24 mouse cellular contexts compared by ENCODE assay signal in genomic region chr10:120269946-120270345, GRCm38 (mm10). TPM values are rescaled to one million over a fixed set of nuclear protein-coding genes. Genes with fewer than 3 reads are reported as not detected.
DNase-seq lines count a peak whose midpoint lies in the region; ATAC-seq and TF ChIP-seq lines count a peak whose summit lies in the region.
"Had no signal": no experiment of that assay in that cellular context is flagged by ENCODE, and none has a peak within 500 bp of the region (broad histone marks: within the 10 kb centered on the region; RNA-seq: fewer than 3 reads in every experiment).

No protein-coding gene starts in this region.

- H3K27me3 ChIP-seq in kidney, postnatal 0 days (ENCODE audit: insufficient read depth, low read length): no peaks in the 10 kb centered on the region
- no peaks in the 10 kb centered on the region for H3K27me3 ChIP-seq in kidney, embryonic 14.5 days (ENCODE audit: control insufficient read depth, insufficient read depth, low read length)
- no peaks in the 10 kb centered on the region for H3K27me3 ChIP-seq in thymus, adult 2 months (ENCODE audit: control insufficient read depth, insufficient read depth, low read length)
- no peaks in the 10 kb centered on the region for H3K27me3 ChIP-seq in stomach, postnatal 0 days (ENCODE audit: control insufficient read depth, insufficient read depth, low read length)
- H3K27me3 ChIP-seq: forebrain, embryonic 13.5 days; hindbrain, embryonic 12.5 days; Patski had no signal

- no peak for TF ChIP-seq POLR2A in thymus, adult 2 months (IDR thresholded peaks at IDR 0.05; ENCODE audit: control insufficient read depth, extremely low read depth, insufficient read depth, low read length, poor library complexity)

- 0 out of 2 replicates have a peak, but pooled peaks cover 5% of the 10 kb centered on the region for H3K4me1 ChIP-seq in kidney, postnatal 0 days (replicated peaks; ENCODE audit: insufficient read depth, low read length)
- peaks cover 25% of the 10 kb centered on the region for H3K4me1 ChIP-seq in kidney, embryonic 14.5 days (ENCODE audit: control insufficient read depth, insufficient read depth, low read length)
- H3K4me1 ChIP-seq in thymus, adult 2 months (replicated peaks; ENCODE audit: control insufficient read depth, insufficient read depth, low read length): 0 out of 2 replicates have a peak, but pooled peaks cover 3% of the 10 kb centered on the region
- peaks cover 4% of the 10 kb centered on the region; the same call in 1 of the 2 replicates for H3K4me1 ChIP-seq in stomach, postnatal 0 days (replicated peaks; ENCODE audit: control insufficient read depth, insufficient read depth)

- H3K4me2 ChIP-seq in kidney, postnatal 0 days (ENCODE audit: low read length): no peak overlapping the region
- H3K4me2 ChIP-seq in kidney, embryonic 14.5 days (replicated peaks; ENCODE audit: low read depth, low read length): no peak overlapping the region
- H3K4me2 ChIP-seq in stomach, postnatal 0 days (replicated peaks; ENCODE audit: low read depth): no peak overlapping the region
- H3K4me2 ChIP-seq: forebrain, embryonic 13.5 days; heart, embryonic 13.5 days; hindbrain, embryonic 12.5 days; midbrain, embryonic 11.5 days had no signal

- H3K4me3 ChIP-seq in kidney, postnatal 0 days (replicated peaks; ENCODE audit: low read depth, low read length): no peak overlapping the region
- H3K4me3 ChIP-seq in kidney, embryonic 14.5 days (ENCODE audit: low read length): no peak overlapping the region
- H3K4me3 ChIP-seq in thymus, adult 2 months (ENCODE audit: control insufficient read depth, insufficient read depth, low read length): no peak overlapping the region
- no peak overlapping the region for H3K4me3 ChIP-seq in stomach, postnatal 0 days (ENCODE audit: low read depth, low read length)
- H3K4me3 ChIP-seq: forebrain, embryonic 13.5 days; heart, embryonic 13.5 days; hindbrain, embryonic 12.5 days; left cerebral cortex, adult 2 months had no signal

- H3K36me3 ChIP-seq in kidney, postnatal 0 days (ENCODE audit: insufficient read depth, low read length): no peaks in the 10 kb centered on the region
- no peaks in the 10 kb centered on the region for H3K36me3 ChIP-seq in kidney, embryonic 14.5 days (ENCODE audit: control insufficient read depth, insufficient read depth, low read length)
- H3K36me3 ChIP-seq in thymus, adult 2 months (ENCODE audit: control insufficient read depth, insufficient read depth, low read length): no peaks in the 10 kb centered on the region
- H3K36me3 ChIP-seq in stomach, postnatal 0 days (ENCODE audit: control insufficient read depth, insufficient read depth, low read length): no peaks in the 10 kb centered on the region
- H3K36me3 ChIP-seq: heart, embryonic 13.5 days; hindbrain, embryonic 12.5 days had no signal

- no peak for ATAC-seq in kidney, postnatal 0 days (replicated peaks; ENCODE audit: low FRiP score, low read depth)
- ATAC-seq in kidney, embryonic 14.5 days (ENCODE audit: low FRiP score, low TSS enrichment): no peak
- no peak for ATAC-seq in stomach, postnatal 0 days (ENCODE audit: low FRiP score, low TSS enrichment)
- ATAC-seq in CD4-positive, CD25-positive, alpha-beta regulatory T cell, adult 4 months: no peak
- ATAC-seq: activated CD4-positive, CD25-positive, alpha-beta regulatory T cell, adult 4 months; forebrain, embryonic 13.5 days; lung, postnatal 0 days; Patski had no signal

- 94% methylated on average over 13 of the region's 13 CpGs for WGBS in kidney, postnatal 0 days
- WGBS in kidney, embryonic 14.5 days: 95% methylated on average over 13 of the region's 13 CpGs
- 96% methylated on average over 13 of the region's 13 CpGs for WGBS in thymus, adult 2 months
- 95% methylated on average over 13 of the region's 13 CpGs for WGBS in stomach, postnatal 0 days

- no peak overlapping the region for H3K9ac ChIP-seq in kidney, postnatal 0 days (ENCODE audit: low read depth, low read length)
- no peak overlapping the region for H3K9ac ChIP-seq in kidney, embryonic 14.5 days (ENCODE audit: low read depth, low read length)
- H3K9ac ChIP-seq in stomach, postnatal 0 days (ENCODE audit: low read length): no peak overlapping the region
- H3K9ac ChIP-seq: forebrain, embryonic 13.5 days; heart, embryonic 13.5 days; hindbrain, embryonic 12.5 days; liver, embryonic 14.5 days had no signal

- TF ChIP-seq EP300 in stomach, postnatal 0 days (optimal IDR thresholded peaks at IDR 0.05): no peak

- no peak overlapping the region for H3K27ac ChIP-seq in kidney, postnatal 0 days
- no peak overlapping the region for H3K27ac ChIP-seq in kidney, embryonic 14.5 days (ENCODE audit: low read depth, low read length)
- H3K27ac ChIP-seq in thymus, adult 2 months (ENCODE audit: control insufficient read depth, insufficient read depth, low read length): no peak overlapping the region
- no peak overlapping the region for H3K27ac ChIP-seq in stomach, postnatal 0 days (replicated peaks)
- H3K27ac ChIP-seq: forebrain, embryonic 13.5 days; heart, embryonic 13.5 days; hindbrain, embryonic 12.5 days; left cerebral cortex, adult 2 months; liver, embryonic 14.5 days had no signal

- no peaks in the 10 kb centered on the region for H3K9me3 ChIP-seq in kidney, postnatal 0 days (replicated peaks; ENCODE audit: low read length)
- H3K9me3 ChIP-seq in kidney, embryonic 14.5 days (ENCODE audit: control insufficient read depth, low read length): no peaks in the 10 kb centered on the region
- no peaks in the 10 kb centered on the region for H3K9me3 ChIP-seq in stomach, postnatal 0 days (ENCODE audit: control insufficient read depth, low read length)
- H3K9me3 ChIP-seq: heart, embryonic 13.5 days; hindbrain, embryonic 12.5 days had no signal

- peak; percentile 27; the same call in 1 of the 2 replicates for TF ChIP-seq CTCF in kidney, postnatal 0 days (IDR thresholded peaks at IDR 0.05; ENCODE audit: low read depth)
- no peak for TF ChIP-seq CTCF in thymus, adult 2 months (IDR thresholded peaks at IDR 0.05; ENCODE audit: borderline replicate concordance, control insufficient read depth, extremely low read depth, insufficient read depth, low read length, poor library complexity)
- TF ChIP-seq CTCF in stomach, postnatal 0 days (IDR thresholded peaks at IDR 0.05; ENCODE audit: low read depth): peak; percentile 21; the same call in 1 of the 2 replicates

- DNase-seq in adrenal gland, postnatal 14 days: peak; percentile 14
- no peak for DNase-seq in adrenal gland, adult 18-20 months (ENCODE audit: low spot score in 2 of 2)
- no peak for DNase-seq in kidney, postnatal 0 days (ENCODE audit: low spot score)
- peak; percentile 35 for DNase-seq in thymus, postnatal 4 days
- no peak for DNase-seq in thymus, adult 2 months
- DNase-seq in stomach, postnatal 0 days (ENCODE audit: low spot score): no peak
- DNase-seq: gastrocnemius, postnatal 10 days; heart, adult 18-20 months; heart, postnatal 14 days; kidney, adult 8-10 months; kidney, postnatal 4 days; layer of hippocampus, adult 9-11 months; thymus, postnatal 25 days had no signal

RNA-seq across cellular contexts. Expression of gene Llph, which starts 43.1 kb away (rescaled TPM):
- total RNA-seq in adrenal gland, postnatal 14 days (2021): 30.3 and 37.1 TPM in 2 replicates
- 10 to 100 TPM; 26.7 to 34.4 TPM for total RNA-seq in adrenal gland, adult 18-20 months (2021)
- polyA plus RNA-seq in kidney, postnatal 0 days (2015; fragmentation: Nextera tagmentation; extraction: Ambion mirVana): 53.3 and 54.3 TPM in 2 replicates
- 68.5 and 87.6 TPM in 2 replicates for polyA plus RNA-seq in kidney, embryonic 14.5 days (2014; fragmentation: Nextera tagmentation; extraction: Ambion mirVana)
- polyA plus RNA-seq in thymus, adult 2 months (2012; rRNA removed): 5.3 and 5.8 TPM in 2 replicates
- 46.6 and 47.5 TPM in 2 replicates for polyA plus RNA-seq in stomach, postnatal 0 days (2015; fragmentation: Nextera tagmentation; extraction: Ambion mirVana)
- polyA plus RNA-seq in CD4-positive, CD25-positive, alpha-beta regulatory T cell, adult 4 months (2017; shearing (Covaris generic)): 10 to 100 TPM; 56.9 to 77.4 TPM

Comparison
In these comparisons a context has a peak if more than half of its experiments do, and no peak if none do; other contexts are left out.
1. DNase-seq: peak in adrenal gland, postnatal 14 days (single experiment) and thymus, postnatal 4 days (single experiment); none in adrenal gland, adult 18-20 months (0 of 2), kidney, postnatal 0 days (single experiment), thymus, adult 2 months (single experiment) and stomach, postnatal 0 days (single experiment).